Mouse (Mus musculus) testis, adult 2 months (tissue): ENCODE results near the gene Olfr633.

Experiments used
- CTCF ChIP-seq: fragments of 200-500 bp; IDR thresholded peaks from 2 replicates; pipeline ENCODE4 v1.5.1; 2012; ENCODE audit warnings: low read depth, mild to moderate bottlenecking, inconsistent platforms, low read length, moderate library complexity; ENCODE audit not compliant: control insufficient read depth, insufficient read depth, insufficient replicate concordance
- POLR2A ChIP-seq: fragments of 200-500 bp; IDR thresholded peaks from 2 replicates; pipeline ENCODE4 v1.6.1; 2012; ENCODE audit warnings: low read depth, mild to moderate bottlenecking, inconsistent platforms, low read length, moderate library complexity; ENCODE audit not compliant: control insufficient read depth

- no peak for TF ChIP-seq CTCF
- TF ChIP-seq POLR2A = no peak
These were observed 28.9 kb upstream of the Olfr633 start for GRCm38 (mm10) chr7:103915338-103915737.
